Mouse (Mus musculus) heart, postnatal 0 days (tissue): Measurements from ENCODE around the gene Adgrg7. TPM values are rescaled to one million over a fixed set of nuclear protein-coding genes. Genes with fewer than 3 reads are reported as not detected.

Source experiments
- ATAC-seq: fragments of 200-750 bp; cut with Nextera tagmentation; 2 replicates; pipeline ENCODE4 v1.8.0; 2017; ENCODE audit warnings: low read depth, moderate number of reproducible peaks, moderate library complexity; ENCODE audit not compliant: insufficient read depth
- DNase-seq: peaks from one replicate; pipeline ENCODE4 v3.0.0-alpha.2; 2016; ENCODE audit warnings: low spot score
- H3K27ac ChIP-seq: fragments of 300-500 bp; sonication (generic); 2 replicates; pipeline ENCODE4 v1.5.1; 2014; ENCODE audit warnings: low read depth, mild to moderate bottlenecking
- H3K27me3 ChIP-seq: fragments of 300-500 bp; sonication (generic); 2 replicates; pipeline ENCODE4 v1.6.1; 2014; ENCODE audit warnings: low read length, mixed read lengths; ENCODE audit not compliant: control insufficient read depth, insufficient read depth
- H3K36me3 ChIP-seq: fragments of 300-500 bp; sonication (generic); replicated peaks from 2 replicates; pipeline ENCODE4 v1.6.1; 2014; ENCODE audit warnings: low read length, mixed read lengths; ENCODE audit not compliant: control insufficient read depth, insufficient read depth
- H3K4me1 ChIP-seq: fragments of 300-500 bp; sonication (generic); 2 replicates; pipeline ENCODE4 v1.6.1; 2014; ENCODE audit warnings: antibody characterized with exemption; ENCODE audit not compliant: control insufficient read depth, insufficient read depth
- H3K4me2 ChIP-seq: fragments of 300-500 bp; sonication (generic); 2 replicates; pipeline ENCODE4 v1.6.1; 2014; ENCODE audit warnings: low read depth, mild to moderate bottlenecking, low read length, moderate library complexity
- H3K4me3 ChIP-seq: fragments of 300-500 bp; sonication (generic); 2 replicates; pipeline ENCODE4 v1.5.1; 2014; ENCODE audit warnings: low read depth, low read length
- H3K9ac ChIP-seq: fragments of 300-500 bp; sonication (generic); replicated peaks from 2 replicates; pipeline ENCODE4 v1.6.1; 2014; ENCODE audit warnings: low read depth, low read length, mixed read lengths
- H3K9me3 ChIP-seq: fragments of 300-500 bp; sonication (generic); replicated peaks from 2 replicates; pipeline ENCODE4 v1.6.1; 2016; ENCODE audit warnings: low read length; ENCODE audit not compliant: control insufficient read depth
- CTCF ChIP-seq: IDR thresholded peaks from 2 replicates; pipeline ENCODE4 v1.5.1; 2016; ENCODE audit warnings: antibody characterized with exemption, control low read depth, low read depth
- EP300 ChIP-seq: IDR thresholded peaks from 2 replicates; pipeline ENCODE4 v1.6.1; 2016; ENCODE audit warnings: antibody characterized with exemption, low read depth
- WGBS: fragments of 180-500 bp; shearing (Covaris S2); extraction: QIAGEN DNeasy Blood & Tissue Kit; methylation state at CpG from one replicate; pipeline ENCODE4 v1.1.7; 2014; 5-methylcytosine and 5-hydroxymethylcytosine counted together
- polyA plus RNA-seq: library from polyadenylated mRNA; unstranded; fragments of >200 nt; fragmentation: Nextera tagmentation; extraction: Ambion mirVana; gene quantifications from 2 replicates; pipeline ENCODE4 v1.2.1, GENCODE M21; 2015
- total RNA-seq: library from RNA; depleted of rRNA; stranded (reverse); fragments of >200 nt; gene quantifications from 2 replicates; pipeline ENCODE4 v1.2.3, GENCODE M21; 2014; ENCODE audit warnings: low replicate concordance

Gene Adgrg7
- total and polyA plus RNA-seq, 2 experiments from 2014 or later, result not detected

DNA sequence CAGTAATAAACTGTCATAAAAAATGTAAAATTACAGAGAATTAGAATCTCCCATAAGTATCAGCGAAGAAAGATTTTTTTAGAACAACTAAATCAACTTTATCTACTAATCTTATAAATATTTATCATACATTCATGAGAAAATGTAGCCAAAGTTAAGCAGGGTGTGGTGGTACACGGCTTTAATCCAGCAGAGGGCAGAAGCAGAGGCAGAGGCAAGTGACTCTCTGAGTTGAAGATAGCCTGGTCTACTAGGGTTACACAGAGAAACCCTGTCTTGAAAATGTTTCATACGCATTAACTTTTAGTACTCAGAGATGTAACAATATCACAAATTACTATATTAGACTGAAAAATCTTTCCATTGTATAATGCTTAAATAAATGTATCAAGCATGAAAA, 89.9 kb downstream of the Adgrg7 start:
- no peak for ATAC-seq
- Histone ChIP-seq H3K27ac (no peak overlapping the region), H3K9ac (no peak overlapping the region), H3K4me2 (no peak overlapping the region), H3K27me3 (no peaks in the 10 kb centered on the region), H3K36me3 (peaks cover 60% of the 10 kb centered on the region), H3K9me3 (no peaks in the 10 kb centered on the region), H3K4me3 (no peak overlapping the region), H3K4me1 (no peaks in the 10 kb centered on the region)
- DNase-seq, result no peak
- TF ChIP-seq EP300 (no peak), CTCF (no peak)
- 84% methylated on average over 3 of the region's 3 CpGs for WGBS

DNA sequence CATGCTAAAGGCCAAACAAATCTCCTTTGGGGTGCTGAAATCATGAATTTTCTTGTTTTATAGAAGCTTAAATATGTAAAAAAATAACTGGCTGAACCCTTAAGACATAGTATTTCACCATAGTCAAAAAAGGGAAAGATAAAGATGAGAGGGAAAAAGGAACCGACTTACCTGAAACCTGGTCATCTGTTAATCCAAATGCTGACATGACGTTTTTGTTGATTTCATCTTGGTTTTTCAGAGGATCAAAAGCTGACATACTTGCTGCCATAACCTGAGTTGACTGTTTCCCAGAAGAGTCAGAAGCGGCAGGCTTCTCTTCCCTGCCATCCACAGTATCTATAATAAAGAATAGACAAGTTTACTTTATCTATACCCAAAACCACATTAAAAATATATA, 94.8 kb downstream of the Adgrg7 start:
- H3K36me3 ChIP-seq, result peaks cover 60% of the 10 kb centered on the region
- WGBS, result 89% methylated on average over 3 of the region's 3 CpGs
- no peaks in the 10 kb centered on the region for H3K4me1 ChIP-seq
- no peaks in the 10 kb centered on the region for H3K9me3 ChIP-seq
- H3K4me2 ChIP-seq, result no peak overlapping the region
- no peak overlapping the region for H3K27ac ChIP-seq
- ATAC-seq, result no peak
- no peak overlapping the region for H3K9ac ChIP-seq
- no peaks in the 10 kb centered on the region for H3K27me3 ChIP-seq
- TF ChIP-seq EP300 (no peak), CTCF (no peak)
- H3K4me3 ChIP-seq, result no peak overlapping the region
- no peak for DNase-seq

DNA sequence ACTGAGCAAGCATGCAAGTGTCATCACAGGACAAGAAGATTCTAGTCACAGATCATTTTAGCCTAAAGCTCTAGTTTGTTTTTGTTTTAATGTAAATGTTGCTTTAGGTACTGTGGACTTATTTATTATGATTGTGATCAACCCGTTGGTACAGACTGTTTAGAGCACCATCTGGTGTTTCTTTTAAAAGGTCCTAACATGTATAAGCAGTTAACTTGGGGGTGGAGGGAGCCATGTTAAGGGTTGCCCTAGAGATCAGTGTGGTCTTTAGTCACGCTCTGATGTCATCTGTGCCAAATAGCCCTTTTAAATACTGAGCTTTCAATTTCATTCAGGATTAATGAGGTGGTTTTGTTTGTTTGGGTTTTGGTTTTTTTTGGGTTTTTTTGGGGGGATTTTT, 99.2 kb downstream of the Adgrg7 start:
- no peaks in the 10 kb centered on the region for H3K27me3 ChIP-seq
- no peak for ATAC-seq
- H3K4me1 ChIP-seq, result no peaks in the 10 kb centered on the region
- no peaks in the 10 kb centered on the region for H3K9me3 ChIP-seq
- no peak for DNase-seq
- no peak overlapping the region for H3K27ac ChIP-seq
- no peak overlapping the region for H3K4me3 ChIP-seq
- H3K9ac ChIP-seq, result no peak overlapping the region
- H3K36me3 ChIP-seq, result peaks cover 52% of the 10 kb centered on the region
- TF ChIP-seq EP300 (no peak), CTCF (no peak)
- H3K4me2 ChIP-seq, result no peak overlapping the region
- WGBS, result 81% methylated on average over 2 of the region's 2 CpGs

DNA sequence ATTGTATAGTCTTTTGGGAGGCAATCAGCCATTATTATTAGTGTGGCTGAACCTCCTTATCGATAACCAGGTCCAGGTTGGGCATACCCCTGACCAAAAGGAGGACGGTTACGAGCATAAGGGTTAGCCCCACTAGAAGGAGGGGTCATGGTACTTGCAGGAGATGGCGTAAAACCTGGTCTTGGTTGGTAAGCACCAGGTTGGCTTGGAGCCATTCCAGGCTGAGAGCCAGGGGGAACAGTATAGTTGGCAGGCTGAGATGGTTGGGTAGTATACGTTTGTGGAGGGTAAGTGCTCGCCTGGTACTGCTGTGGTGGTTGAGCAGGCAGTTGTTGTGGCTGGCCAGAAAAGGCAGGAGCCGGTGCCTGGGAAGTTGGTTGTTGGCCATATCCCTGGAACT, 104.9 kb downstream of the Adgrg7 start:
- Histone ChIP-seq H3K27ac (no peak overlapping the region), H3K4me1 (no peaks in the 10 kb centered on the region), H3K4me3 (no peak overlapping the region), H3K9me3 (no peaks in the 10 kb centered on the region), H3K36me3 (peaks cover 46% of the 10 kb centered on the region), H3K4me2 (no peak overlapping the region), H3K27me3 (no peaks in the 10 kb centered on the region), H3K9ac (no peak overlapping the region)
- ATAC-seq (no peak), DNase-seq (no peak)
- TF ChIP-seq CTCF (no peak), EP300 (no peak)
- 76% methylated on average over 7 of the region's 7 CpGs for WGBS

DNA sequence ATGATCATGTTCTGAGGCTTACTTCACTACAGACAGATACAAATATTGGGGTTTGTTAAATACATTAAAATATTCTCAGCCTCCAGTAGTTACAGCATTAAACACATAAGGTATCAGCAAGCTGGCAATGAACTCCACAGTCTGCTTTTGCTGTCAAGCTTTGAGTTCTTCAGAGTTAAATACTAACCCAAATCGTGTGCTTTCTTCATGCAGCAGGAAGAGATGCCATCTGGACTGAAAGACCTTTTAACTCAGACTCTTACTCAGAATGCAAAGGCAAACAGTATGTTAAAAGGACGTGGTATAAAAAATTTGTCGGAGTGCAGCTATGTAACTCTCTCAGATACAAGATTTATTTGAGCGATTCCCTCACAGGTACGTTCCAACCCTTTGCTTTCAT, 108.9 kb downstream of the Adgrg7 start:
- Histone ChIP-seq H3K27ac (no peak overlapping the region), H3K4me1 (no peaks in the 10 kb centered on the region), H3K9ac (no peak overlapping the region), H3K4me2 (no peak overlapping the region), H3K4me3 (no peak overlapping the region), H3K9me3 (no peaks in the 10 kb centered on the region), H3K36me3 (peaks cover 53% of the 10 kb centered on the region), H3K27me3 (no peaks in the 10 kb centered on the region)
- no peak for DNase-seq
- 93% methylated on average over 5 of the region's 5 CpGs for WGBS
- no peak for ATAC-seq
- no peak for TF ChIP-seq EP300
- TF ChIP-seq CTCF, result no peak

DNA sequence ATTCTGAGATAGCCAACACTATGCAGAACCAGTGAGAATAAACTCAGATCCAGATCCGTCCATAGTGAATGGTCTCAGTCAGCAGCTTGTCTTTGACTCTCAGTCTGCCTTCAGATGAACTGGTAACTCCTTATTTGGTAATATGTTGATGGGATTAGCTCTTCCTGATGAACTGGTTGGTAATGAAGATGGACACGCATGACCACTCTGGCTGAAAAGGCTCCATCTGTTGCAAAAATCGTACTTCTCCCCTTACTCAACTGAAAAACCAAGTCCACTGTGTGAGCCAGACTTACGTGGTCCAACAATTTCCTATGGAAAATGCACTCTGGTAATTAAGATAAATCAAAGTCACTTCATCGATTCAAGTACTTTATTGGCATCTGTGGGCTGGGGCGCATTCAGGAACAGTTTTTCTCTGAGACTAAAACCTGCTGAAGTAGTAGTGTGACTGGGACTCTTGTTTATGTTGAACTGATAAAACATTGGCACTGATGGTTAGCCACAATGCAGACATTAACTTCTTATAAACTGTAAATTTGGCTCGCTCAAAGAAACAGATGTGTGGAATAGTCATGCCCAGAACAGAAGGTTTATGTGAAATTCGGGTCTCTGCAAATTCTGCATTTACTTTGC, 114.5 kb downstream of the Adgrg7 start:
- no peak overlapping the region for H3K27ac ChIP-seq
- no peaks in the 10 kb centered on the region for H3K9me3 ChIP-seq
- no peaks in the 10 kb centered on the region for H3K27me3 ChIP-seq
- H3K36me3 ChIP-seq, result peaks cover 20% of the 10 kb centered on the region
- WGBS, result 77% methylated on average over 8 of the region's 8 CpGs
- H3K9ac ChIP-seq, result no peak overlapping the region
- no peak overlapping the region for H3K4me3 ChIP-seq
- no peaks in the 10 kb centered on the region for H3K4me1 ChIP-seq
- ATAC-seq (no peak), DNase-seq (no peak)
- TF ChIP-seq EP300 (no peak), CTCF (no peak)
- H3K4me2 ChIP-seq, result no peak overlapping the region
